Mouse (Mus musculus) left cerebral cortex, adult 2 months (tissue): ENCODE measurements around the gene Lrch1. TPM values are rescaled to one million over a fixed set of nuclear protein-coding genes. Genes with fewer than 3 reads are reported as not detected.

ENCODE experiments used
- DNase-seq, 2 experiments: peaks; one replicate each; pipeline ENCODE4 v3.0.0; 2021 to 2022; ENCODE audit warnings: low spot score in 2 of 2, mixed read lengths in 1 of 2; ENCODE audit errors: extremely low spot score in 1 of 2
- H3K27ac ChIP-seq: fragments of 200-600 bp; 2 replicates; pipeline ENCODE4 v1.8.1; 2022
- H3K4me3 ChIP-seq: fragments of 200-600 bp; 2 replicates; pipeline ENCODE4 v1.8.1; 2022
- CTCF ChIP-seq: fragments of 200-600 bp; IDR thresholded peaks from 2 replicates; pipeline ENCODE4 v1.8.1; 2022; ENCODE audit warnings: antibody characterized with exemption, mild to moderate bottlenecking, moderate library complexity
- intact Hi-C: fragments of 180-260 bp; cut with DNase I; formaldehyde crosslinking; loops from one replicate; pipeline ENCODE4 v1.15.1; 2025
- total RNA-seq, 2 experiments: library from RNA; stranded (reverse); gene quantifications; 2 replicates each; pipeline ENCODE4 v1.2.3; 2021

The Lrch1 gene
- total RNA-seq, 2 experiments from 2014 or later, result 14.8 to 16.3 TPM

GRCm38 (mm10) chr14:74933960-74934710, 13.5 kb downstream of the Lrch1 start:
- intact Hi-C loops, result no loop called here
- H3K4me3 ChIP-seq, result no peak overlapping the region
- DNase-seq, result no peak
- no peak overlapping the region for H3K27ac ChIP-seq
- no peak for TF ChIP-seq CTCF

- DNase-seq, result no peak
- intact Hi-C loops, result no loop called here
- no peak for TF ChIP-seq CTCF
- no peak overlapping the region for H3K27ac ChIP-seq
- H3K4me3 ChIP-seq, result no peak overlapping the region
Measured at GRCm38 (mm10) chr14:74929739-74930138, 17.9 kb downstream of the Lrch1 start.

GRCm38 (mm10) chr14:74928809-74929432, 18.8 kb downstream of the Lrch1 start:
- H3K27ac ChIP-seq, result no peak overlapping the region
- TF ChIP-seq CTCF, result no peak
- DNase-seq, result no peak
- no peak overlapping the region for H3K4me3 ChIP-seq
- intact Hi-C loops, result no loop called here

GRCm38 (mm10) chr14:74926899-74927571, 20.6 kb downstream of the Lrch1 start:
- TF ChIP-seq CTCF, result no peak
- Histone ChIP-seq H3K27ac (no peak overlapping the region), H3K4me3 (no peak overlapping the region)
- intact Hi-C loops, result no loop called here
- DNase-seq, result no peak

GRCm38 (mm10) chr14:74925951-74926517, 21.6 kb downstream of the Lrch1 start:
- DNase-seq, result no peak
- no peak for TF ChIP-seq CTCF
- no peak overlapping the region for H3K27ac ChIP-seq
- no peak overlapping the region for H3K4me3 ChIP-seq
- intact Hi-C loops, result no loop called here

GRCm38 (mm10) chr14:74924521-74924920, 23.2 kb downstream of the Lrch1 start:
- intact Hi-C loops, result no loop called here

GRCm38 (mm10) chr14:74924031-74924430, 23.6 kb downstream of the Lrch1 start:
- intact Hi-C loops, result no loop called here
- no peak overlapping the region for H3K27ac ChIP-seq
- DNase-seq, result no peak
- H3K4me3 ChIP-seq, result no peak overlapping the region
- TF ChIP-seq CTCF, result no peak

More at GRCm38 (mm10) chr14:74924521-74924920, 23.2 kb downstream of the Lrch1 start:
- no peak for TF ChIP-seq CTCF
- H3K27ac ChIP-seq, result no peak overlapping the region
- H3K4me3 ChIP-seq, result no peak overlapping the region
- DNase-seq, result no peak

GRCm38 (mm10) chr14:74922039-74922736, 25.5 kb downstream of the Lrch1 start:
- intact Hi-C loops, result no loop called here
- no peak overlapping the region for H3K4me3 ChIP-seq
- TF ChIP-seq CTCF, result no peak
- DNase-seq, result no peak
- no peak overlapping the region for H3K27ac ChIP-seq

GRCm38 (mm10) chr14:74921471-74921870, 26.2 kb downstream of the Lrch1 start:
- TF ChIP-seq CTCF, result no peak
- H3K4me3 ChIP-seq, result no peak overlapping the region
- DNase-seq, result no peak
- H3K27ac ChIP-seq, result no peak overlapping the region
- intact Hi-C loops, result no loop called here

- Histone ChIP-seq H3K4me3 (no peak overlapping the region), H3K27ac (no peak overlapping the region)
- DNase-seq, result no peak
- TF ChIP-seq CTCF, result no peak
- intact Hi-C loops, result loop anchor here (5.0 kb wide), 1 partner anchor 67 kb away; no protein-coding TSS in a partner anchor
Measured at GRCm38 (mm10) chr14:74919132-74919531, 28.5 kb downstream of the Lrch1 start.

GRCm38 (mm10) chr14:74918521-74919103, 29.1 kb downstream of the Lrch1 start:
- Histone ChIP-seq H3K4me3 (no peak overlapping the region), H3K27ac (no peak overlapping the region)
- intact Hi-C loops, result loop anchor here (5.0 kb wide), 1 partner anchor 66 kb away; no protein-coding TSS in a partner anchor
- DNase-seq, result no peak
- no peak for TF ChIP-seq CTCF
